Mouse (Mus musculus) kidney, adult 2 months (tissue): Measurements from ENCODE around the gene Tmem35b. TPM values are rescaled to one million over a fixed set of nuclear protein-coding genes. Genes with fewer than 3 reads are reported as not detected.
A peak's percentile ranks its signal among the peaks of the same experiment; 100 is the strongest.

Experiments used
- DNase-seq: peaks from one replicate; pipeline ENCODE4 v3.0.0; 2021
- H3K27ac ChIP-seq: fragments of 200-500 bp; 2 replicates; pipeline ENCODE4 v1.5.1; 2012; ENCODE audit warnings: low read depth, low read length, control low read depth, inconsistent platforms; ENCODE audit not compliant: insufficient read depth
- H3K27me3 ChIP-seq: fragments of 200-500 bp; replicated peaks from 2 replicates; pipeline ENCODE4 v1.6.1; 2012; ENCODE audit warnings: mild to moderate bottlenecking, moderate library complexity, low read length, inconsistent platforms; ENCODE audit not compliant: control insufficient read depth, insufficient read depth
- H3K36me3 ChIP-seq: fragments of 200-500 bp; 2 replicates; pipeline ENCODE4 v1.6.1; 2012; ENCODE audit warnings: mild to moderate bottlenecking, moderate library complexity, low read length, inconsistent platforms; ENCODE audit not compliant: control insufficient read depth, insufficient read depth
- H3K4me1 ChIP-seq: fragments of 200-500 bp; 2 replicates; pipeline ENCODE4 v1.6.1; 2011; ENCODE audit warnings: low read length; ENCODE audit not compliant: control insufficient read depth, insufficient read depth
- H3K4me3 ChIP-seq: fragments of 200-500 bp; 2 replicates; pipeline ENCODE4 v1.5.1; 2011; ENCODE audit warnings: mild to moderate bottlenecking, low read depth, low read length, control low read depth; ENCODE audit not compliant: insufficient read depth
- CTCF ChIP-seq: fragments of 200-500 bp; conservative IDR thresholded peaks from 2 replicates; pipeline ENCODE4 v1.5.1; 2011; ENCODE audit warnings: low read depth, mild to moderate bottlenecking, control low read depth, low read length, moderate library complexity, mixed read lengths; ENCODE audit not compliant: insufficient read depth, insufficient read length
- POLR2A ChIP-seq: fragments of 200-500 bp; IDR thresholded peaks from one replicate; pipeline ENCODE4 v1.6.1; 2011; ENCODE audit warnings: low read depth, low read length, control low read depth
- WGBS: fragments of 180-500 bp; shearing (Covaris S2); methylation state at CpG from one replicate; pipeline ENCODE4 v1.1.7; 2018; 5-methylcytosine and 5-hydroxymethylcytosine counted together
- polyA plus RNA-seq: library from polyadenylated mRNA; depleted of rRNA; stranded (reverse); fragments of >200 nt; gene quantifications from 2 replicates; pipeline ENCODE4 v1.2.3, GENCODE M21; 2012

Gene Tmem35b
- polyA plus RNA-seq, 1 experiment, result 29.0 TPM

- no peak overlapping the region for H3K4me3 ChIP-seq
- WGBS, result 69% methylated on average over 5 of the region's 5 CpGs
- TF ChIP-seq POLR2A (no peak), CTCF (no peak)
- no peaks in the 10 kb centered on the region for H3K27me3 ChIP-seq
- H3K4me1 ChIP-seq, result no peaks in the 10 kb centered on the region
- no peak for DNase-seq
- no peaks in the 10 kb centered on the region for H3K36me3 ChIP-seq
- no peak overlapping the region for H3K27ac ChIP-seq
These were observed 14.1 kb downstream of the Tmem35b start for GRCm38 (mm10) chr4:127137591-127137990.

DNA sequence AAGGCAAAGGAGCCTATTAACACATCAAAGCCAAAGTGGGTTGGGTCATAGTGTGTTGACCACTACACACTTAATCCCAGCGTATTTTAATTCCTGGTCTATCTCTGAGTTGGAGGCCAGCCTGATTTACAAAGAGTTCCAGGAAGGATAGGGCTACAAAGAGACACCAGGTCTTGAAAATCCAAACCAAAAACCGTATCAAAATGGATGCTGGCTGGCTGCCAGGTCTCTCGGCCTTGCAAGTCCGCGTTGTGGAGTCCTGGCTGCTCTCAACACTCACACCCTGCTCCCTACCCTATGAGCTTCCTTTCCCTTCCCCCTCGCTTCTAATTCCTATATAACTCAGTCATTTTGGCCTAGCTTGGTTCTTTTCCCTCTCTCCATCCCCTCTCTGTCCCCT is 15.0 kb downstream of the Tmem35b start:
- DNase-seq, result no peak
- Histone ChIP-seq H3K36me3 (no peaks in the 10 kb centered on the region), H3K4me1 (no peaks in the 10 kb centered on the region), H3K4me3 (no peak overlapping the region), H3K27ac (no peak overlapping the region), H3K27me3 (no peaks in the 10 kb centered on the region)
- whole genome bisulfite sequencing, result 58% methylated on average over 6 of the region's 6 CpGs
- TF ChIP-seq POLR2A (no peak), CTCF (no peak)

- no peaks in the 10 kb centered on the region for H3K36me3 ChIP-seq
- no peaks in the 10 kb centered on the region; the same call in 1 of the 2 replicates for H3K27me3 ChIP-seq
- DNase-seq, result no peak
- H3K27ac ChIP-seq, result no peak overlapping the region
- H3K4me1 ChIP-seq, result no peaks in the 10 kb centered on the region
- no peak overlapping the region for H3K4me3 ChIP-seq
- no peak for TF ChIP-seq CTCF
- TF ChIP-seq POLR2A, result no peak
- WGBS, result 83% methylated on average over 13 of the region's 13 CpGs
These were observed 26.5 kb downstream of the Tmem35b start for GRCm38 (mm10) chr4:127150031-127150430.

DNA sequence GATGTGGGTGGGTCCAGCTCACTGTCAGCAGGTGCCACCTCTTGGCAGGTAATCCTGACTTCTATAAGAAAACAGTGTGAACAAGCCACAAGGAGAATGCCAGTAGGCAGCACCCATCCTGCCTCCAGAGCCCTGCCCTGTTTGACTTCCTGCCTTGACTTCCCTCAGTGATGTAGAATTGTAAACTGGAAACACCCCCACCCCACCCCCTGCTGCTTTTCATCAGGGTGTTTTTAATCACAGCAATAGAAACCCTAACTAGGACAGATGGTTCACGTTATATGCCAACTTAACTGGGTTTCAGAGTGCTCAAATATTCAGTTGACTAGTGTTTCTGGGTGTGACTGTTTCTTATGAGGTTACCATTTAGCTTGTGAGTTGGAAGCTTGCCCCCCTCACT is 29.9 kb downstream of the Tmem35b start:
- Histone ChIP-seq H3K36me3 (no peaks in the 10 kb centered on the region), H3K4me3 (no peak overlapping the region), H3K27ac (no peak overlapping the region), H3K27me3 (no peaks in the 10 kb centered on the region), H3K4me1 (no peaks in the 10 kb centered on the region)
- TF ChIP-seq POLR2A (no peak), CTCF (no peak)
- no peak for DNase-seq
- 61% methylated on average over 1 of the region's 1 CpGs for WGBS

- Histone ChIP-seq H3K27ac (no peak overlapping the region), H3K4me3 (no peak overlapping the region), H3K27me3 (no peaks in the 10 kb centered on the region), H3K36me3 (no peaks in the 10 kb centered on the region), H3K4me1 (no peaks in the 10 kb centered on the region)
- TF ChIP-seq CTCF, result 0 out of 2 replicates have a peak, but pooled peaks have one; percentile 7
- TF ChIP-seq POLR2A, result no peak
- WGBS, result 67% methylated on average over 5 of the region's 5 CpGs
- no peak for DNase-seq
These were observed 32.3 kb downstream of the Tmem35b start for GRCm38 (mm10) chr4:127155757-127156156.

DNA sequence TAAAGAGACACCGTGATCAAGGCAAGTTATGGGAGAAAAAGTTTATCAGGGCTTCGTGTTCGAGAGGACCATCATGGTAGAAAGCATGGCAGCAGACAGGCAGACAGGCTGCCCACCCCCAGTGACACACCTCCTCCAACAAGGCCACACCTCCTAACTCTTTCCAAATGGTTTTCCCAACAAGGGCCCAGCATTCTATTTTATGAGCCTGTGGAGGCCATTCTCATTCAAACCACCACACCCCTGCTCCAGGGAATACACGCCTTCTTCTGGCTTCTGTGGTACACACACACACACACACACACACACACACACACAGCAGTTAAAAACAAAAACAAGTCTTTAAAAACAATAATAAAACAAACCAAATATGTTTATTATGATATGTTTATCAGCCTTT is 34.3 kb downstream of the Tmem35b start:
- Histone ChIP-seq H3K27me3 (no peaks in the 10 kb centered on the region), H3K27ac (no peak overlapping the region), H3K4me1 (no peaks in the 10 kb centered on the region), H3K36me3 (no peaks in the 10 kb centered on the region), H3K4me3 (no peak overlapping the region)
- no peak for TF ChIP-seq POLR2A
- no peak for TF ChIP-seq CTCF
- no peak for DNase-seq
- WGBS, result 84% methylated on average over 4 of the region's 4 CpGs

DNA sequence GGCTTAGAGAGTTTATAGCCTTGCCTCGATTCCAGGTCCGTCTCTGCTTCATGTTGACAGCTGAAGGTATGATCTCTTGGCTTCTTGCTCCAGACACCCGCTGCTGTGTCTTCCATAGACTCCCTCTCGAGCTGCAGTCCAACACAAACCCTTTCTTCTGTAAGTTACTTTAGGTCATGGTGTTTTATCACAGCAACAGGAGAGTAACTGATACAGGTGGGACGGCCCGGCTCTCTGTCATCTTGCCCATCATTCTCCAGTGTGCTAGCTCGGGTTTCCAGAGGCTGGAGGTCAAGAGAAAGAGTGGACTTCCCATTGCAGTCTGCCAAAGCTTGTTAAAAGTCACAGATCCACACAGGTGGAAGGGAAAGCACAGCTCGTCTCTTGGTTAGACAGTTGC is 40.4 kb downstream of the Tmem35b start:
- H3K36me3 ChIP-seq, result no peaks in the 10 kb centered on the region
- WGBS, result 36% methylated on average over 8 of the region's 8 CpGs
- no peaks in the 10 kb centered on the region; the same call in 1 of the 2 replicates for H3K27me3 ChIP-seq
- no peak for DNase-seq
- H3K27ac ChIP-seq, result no peak overlapping the region
- no peak for TF ChIP-seq POLR2A
- TF ChIP-seq CTCF, result no peak
- no peak overlapping the region for H3K4me3 ChIP-seq
- no peaks in the 10 kb centered on the region for H3K4me1 ChIP-seq

- no peaks in the 10 kb centered on the region for H3K36me3 ChIP-seq
- H3K4me3 ChIP-seq, result no peak overlapping the region
- DNase-seq, result no peak
- TF ChIP-seq CTCF, result no peak
- TF ChIP-seq POLR2A, result no peak
- no peak overlapping the region for H3K27ac ChIP-seq
- WGBS, result 74% methylated on average over 5 of the region's 5 CpGs
- peaks cover 1% of the 10 kb centered on the region; the same call in 1 of the 2 replicates for H3K27me3 ChIP-seq
- H3K4me1 ChIP-seq, result no peaks in the 10 kb centered on the region
These were observed 43.6 kb downstream of the Tmem35b start for GRCm38 (mm10) chr4:127167096-127167495.
